ENCODE assay signal across 8 mouse cellular contexts in the genomic region with DNA sequence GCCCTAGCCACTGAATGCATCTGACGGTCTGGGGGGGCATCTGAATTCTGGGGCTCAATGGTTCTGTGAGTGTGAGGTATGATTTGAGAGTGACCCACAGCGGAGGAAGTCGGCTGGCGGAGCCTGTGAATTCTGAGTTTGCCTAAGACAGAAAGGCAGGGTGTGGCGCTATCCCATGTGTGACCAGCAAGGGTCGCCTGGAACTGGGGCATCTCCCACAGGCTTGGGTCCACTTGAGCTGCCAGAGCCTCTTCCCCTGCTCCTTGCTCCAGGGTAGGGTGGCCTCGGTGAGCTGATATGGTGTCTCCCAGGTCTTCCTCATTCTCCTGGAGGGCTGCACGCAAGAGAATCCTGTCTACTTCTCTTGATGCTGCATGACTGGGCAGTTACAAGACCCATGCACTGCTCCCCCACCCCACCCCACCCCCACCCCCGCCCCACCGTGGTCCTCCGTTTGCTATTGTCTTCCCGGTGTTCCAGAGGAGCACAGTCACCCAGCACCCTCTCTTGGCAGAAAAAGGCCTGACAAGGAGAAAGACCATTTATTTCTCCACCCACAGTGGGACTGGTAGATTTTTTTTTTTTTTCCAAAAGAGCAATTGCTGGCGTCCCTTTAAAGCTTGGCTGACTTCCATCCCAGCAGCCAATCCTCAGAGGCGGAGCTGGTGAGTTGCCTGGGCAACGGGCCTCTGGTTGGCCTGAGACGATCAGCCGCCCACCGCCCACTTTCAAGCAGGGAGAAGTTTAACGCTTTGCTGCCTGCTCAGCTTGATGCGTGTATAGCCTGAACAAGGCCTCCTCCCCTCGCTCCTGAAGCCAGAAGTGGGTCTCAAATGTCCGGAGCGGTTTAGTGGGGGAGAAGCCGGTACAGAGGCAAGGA. TPM values are rescaled to one million over a fixed set of nuclear protein-coding genes. Genes with fewer than 3 reads are reported as not detected.
DNase-seq lines count a peak whose midpoint lies in the region; ATAC-seq and TF ChIP-seq lines count a peak whose summit lies in the region.

No protein-coding gene starts in this region.

- H3K9me3 ChIP-seq in heart, embryonic 14.5 days (ENCODE audit: control insufficient read depth, low read length), result no peaks in the 10 kb centered on the region
- no peaks in the 10 kb centered on the region for H3K9me3 ChIP-seq in kidney, embryonic 16.5 days (ENCODE audit: low read length)
- no peaks in the 10 kb centered on the region for H3K9me3 ChIP-seq in limb, embryonic 15.5 days
- H3K9me3 ChIP-seq in stomach, postnatal 0 days (ENCODE audit: control insufficient read depth, low read length), result no peaks in the 10 kb centered on the region

- peak; percentile 51; the same call in 1 of the 2 replicates for TF ChIP-seq CTCF in embryonic fibroblast, embryonic 13.5 days (IDR thresholded peaks at IDR 0.05; ENCODE audit: borderline replicate concordance, insufficient read depth, low read length)
- TF ChIP-seq CTCF in stomach, postnatal 0 days (IDR thresholded peaks at IDR 0.05; ENCODE audit: low read depth), result peak; percentile 77

- 2% methylated on average over 24 of the region's 24 CpGs for WGBS in heart, embryonic 14.5 days
- WGBS in kidney, embryonic 16.5 days, result 1% methylated on average over 24 of the region's 24 CpGs
- WGBS in limb, embryonic 15.5 days, result 3% methylated on average over 24 of the region's 24 CpGs
- 4% methylated on average over 24 of the region's 24 CpGs for WGBS in stomach, postnatal 0 days

- peak; percentile 67 for ATAC-seq in heart, embryonic 14.5 days (ENCODE audit: insufficient number of reproducible peaks, insufficient read depth, low FRiP score, low read depth)
- peak; percentile 84 for ATAC-seq in kidney, embryonic 16.5 days (ENCODE audit: low FRiP score, low TSS enrichment)
- ATAC-seq in limb, embryonic 15.5 days (ENCODE audit: insufficient number of reproducible peaks, low FRiP score, low TSS enrichment, low read depth), result peak; percentile 72
- ATAC-seq in monocyte, adult 5-6 weeks (replicated peaks; ENCODE audit: insufficient number of reproducible peaks, low FRiP score, low TSS enrichment, poor library complexity, severe bottlenecking), result peak; percentile 20; the same call in 1 of the 2 replicates
- ATAC-seq in stomach, postnatal 0 days (ENCODE audit: low FRiP score, low TSS enrichment), result peak; percentile 69

- no peaks in the 10 kb centered on the region for H3K36me3 ChIP-seq in heart, embryonic 14.5 days (ENCODE audit: control insufficient read depth, insufficient read depth, low read length)
- H3K36me3 ChIP-seq in kidney, embryonic 16.5 days (ENCODE audit: insufficient read depth, low read length), result no peaks in the 10 kb centered on the region
- H3K36me3 ChIP-seq in limb, embryonic 15.5 days, result no peaks in the 10 kb centered on the region
- H3K36me3 ChIP-seq in stomach, postnatal 0 days (ENCODE audit: control insufficient read depth, insufficient read depth, low read length), result no peaks in the 10 kb centered on the region

- no peaks in the 10 kb centered on the region for H3K4me1 ChIP-seq in embryonic fibroblast, embryonic 13.5 days (ENCODE audit: control insufficient read depth, insufficient read depth, low read length)
- H3K4me1 ChIP-seq in heart, embryonic 14.5 days (ENCODE audit: control insufficient read depth in 2 of 2, insufficient read depth in 2 of 2, low read length in 2 of 2), result peaks cover 3 to 4% of the 10 kb centered on the region in 2 experiments; a peak in 2 of 4 replicates
- peaks cover 25% of the 10 kb centered on the region for H3K4me1 ChIP-seq in kidney, embryonic 16.5 days (ENCODE audit: insufficient read depth, low read length)
- peaks cover 25% of the 10 kb centered on the region for H3K4me1 ChIP-seq in limb, embryonic 15.5 days
- H3K4me1 ChIP-seq in stomach, postnatal 0 days (replicated peaks; ENCODE audit: control insufficient read depth, insufficient read depth), result no peaks in the 10 kb centered on the region

- H3K27me3 ChIP-seq in heart, embryonic 14.5 days (ENCODE audit: control insufficient read depth, insufficient read depth, low read length), result peaks cover 51% of the 10 kb centered on the region
- H3K27me3 ChIP-seq in kidney, embryonic 16.5 days (ENCODE audit: insufficient read depth, low read length), result peaks cover 17% of the 10 kb centered on the region
- peaks cover 37% of the 10 kb centered on the region for H3K27me3 ChIP-seq in limb, embryonic 15.5 days
- H3K27me3 ChIP-seq in stomach, postnatal 0 days (ENCODE audit: control insufficient read depth, insufficient read depth, low read length), result peaks cover 3% of the 10 kb centered on the region

- H3K9ac ChIP-seq in heart, embryonic 14.5 days (ENCODE audit: low read length), result peak overlapping the region; percentile 46; the same call in 1 of the 2 replicates
- H3K9ac ChIP-seq in kidney, embryonic 16.5 days (replicated peaks; ENCODE audit: low read length), result peak overlapping the region; percentile 61
- 0 out of 2 replicates have a peak overlapping the region, but pooled peaks have one; percentile 4 for H3K9ac ChIP-seq in limb, embryonic 15.5 days
- no peak overlapping the region; the same call in 1 of the 2 replicates for H3K9ac ChIP-seq in stomach, postnatal 0 days (ENCODE audit: low read length)

- no peak for TF ChIP-seq EP300 in stomach, postnatal 0 days (optimal IDR thresholded peaks at IDR 0.05)

- peak; percentile 41 for DNase-seq in 416B (ENCODE audit: low read depth)
- DNase-seq in adrenal gland, postnatal 4 days (ENCODE audit: low spot score in 2 of 2), result peak; percentile 55 to 61
- DNase-seq in stomach, postnatal 0 days (ENCODE audit: low spot score), result peak; percentile 76

- H3K4me2 ChIP-seq in heart, embryonic 14.5 days (ENCODE audit: low read length), result peak overlapping the region; percentile 70
- peak overlapping the region; percentile 70 for H3K4me2 ChIP-seq in kidney, embryonic 16.5 days (replicated peaks; ENCODE audit: low read depth, low read length)
- peak overlapping the region; percentile 64 for H3K4me2 ChIP-seq in limb, embryonic 15.5 days
- peak overlapping the region; percentile 50 for H3K4me2 ChIP-seq in stomach, postnatal 0 days (replicated peaks; ENCODE audit: low read depth)

- H3K27ac ChIP-seq in embryonic fibroblast, embryonic 13.5 days (ENCODE audit: insufficient read depth, low read length), result no peak overlapping the region
- no peak overlapping the region for H3K27ac ChIP-seq in heart, embryonic 14.5 days (replicated peaks in 1 of 2; ENCODE audit: control insufficient read depth in 1 of 2, insufficient read depth in 1 of 2, low read depth in 2 of 2, low read length in 2 of 2)
- peak overlapping the region; percentile 68 for H3K27ac ChIP-seq in kidney, embryonic 16.5 days (ENCODE audit: low read length)
- H3K27ac ChIP-seq in limb, embryonic 15.5 days, result peak overlapping the region; percentile 17; the same call in 1 of the 2 replicates
- no peak overlapping the region for H3K27ac ChIP-seq in stomach, postnatal 0 days (replicated peaks)

- H3K4me3 ChIP-seq in embryonic fibroblast, embryonic 13.5 days (ENCODE audit: insufficient read depth, low read length), result no peak overlapping the region
- peak overlapping the region; percentile 31 to 33 for H3K4me3 ChIP-seq in heart, embryonic 14.5 days (ENCODE audit: control insufficient read depth in 1 of 2, insufficient read depth in 1 of 2, low read depth in 1 of 2, low read length in 2 of 2)
- peak overlapping the region; percentile 37 for H3K4me3 ChIP-seq in kidney, embryonic 16.5 days (ENCODE audit: low read length)
- peak overlapping the region; percentile 32 for H3K4me3 ChIP-seq in limb, embryonic 15.5 days
- H3K4me3 ChIP-seq in stomach, postnatal 0 days (ENCODE audit: low read depth, low read length), result peak overlapping the region; percentile 12; the same call in 1 of the 2 replicates

- TF ChIP-seq POLR2A in embryonic fibroblast, embryonic 13.5 days (IDR thresholded peaks at IDR 0.05; ENCODE audit: low read depth, low read length), result no peak

RNA-seq across cellular contexts. Expression of gene Rasal1, which starts 31.3 kb away (rescaled TPM):
- total RNA-seq in adrenal gland, postnatal 4 days (2021), result 10 to 100 TPM; 10.7 to 15.8 TPM
- not detected in 2 replicates for polyA plus RNA-seq in embryonic fibroblast, embryonic 13.5 days (2011; ENCODE audit: insufficient read length, low read depth, missing spikeins)
- polyA plus RNA-seq in heart, embryonic 14.5 days (2014; fragmentation: Nextera tagmentation; extraction: Ambion mirVana), result 0.54 TPM in 1 of 2 replicates, not detected in the other
- polyA plus RNA-seq in kidney, embryonic 16.5 days (2015; fragmentation: Nextera tagmentation; extraction: Ambion mirVana), result 0.66 and 0.70 TPM in 2 replicates
- polyA plus RNA-seq in limb, embryonic 15.5 days (2015; fragmentation: Nextera tagmentation; extraction: Ambion mirVana), result 0.43 and 0.49 TPM in 2 replicates
- 0.48 to 0.49 TPM in 2 of 3 replicates, not detected in the other for total RNA-seq in monocyte, adult 5-6 weeks (2017)
- 0.08 and 0.44 TPM in 2 replicates for polyA plus RNA-seq in stomach, postnatal 0 days (2015; fragmentation: Nextera tagmentation; extraction: Ambion mirVana)

RNA-seq across cellular contexts. Expression of gene Dtx1, which starts 31.8 kb away (rescaled TPM):
- 10 to 100 TPM; 13.7 to 17.2 TPM for total RNA-seq in adrenal gland, postnatal 4 days (2021)
- not detected in 2 replicates for polyA plus RNA-seq in embryonic fibroblast, embryonic 13.5 days (2011; ENCODE audit: insufficient read length, low read depth, missing spikeins)
- polyA plus RNA-seq in heart, embryonic 14.5 days (2014; fragmentation: Nextera tagmentation; extraction: Ambion mirVana), result 0.27 and 0.54 TPM in 2 replicates
- 5.4 and 7.9 TPM in 2 replicates for polyA plus RNA-seq in kidney, embryonic 16.5 days (2015; fragmentation: Nextera tagmentation; extraction: Ambion mirVana)
- 2.7 and 4.0 TPM in 2 replicates for polyA plus RNA-seq in limb, embryonic 15.5 days (2015; fragmentation: Nextera tagmentation; extraction: Ambion mirVana)
- 5.4 to 12.1 TPM (median 8.1 TPM) in 3 replicates for total RNA-seq in monocyte, adult 5-6 weeks (2017)
- polyA plus RNA-seq in stomach, postnatal 0 days (2015; fragmentation: Nextera tagmentation; extraction: Ambion mirVana), result 2.0 and 3.1 TPM in 2 replicates

RNA-seq across cellular contexts. Expression of gene Cfap73, which starts 45.9 kb away (rescaled TPM):
- under 1 TPM; 0.56 to 0.78 TPM for total RNA-seq in adrenal gland, postnatal 4 days (2021)
- polyA plus RNA-seq in embryonic fibroblast, embryonic 13.5 days (2011; ENCODE audit: insufficient read length, low read depth, missing spikeins), result not detected in 2 replicates
- not detected in 2 replicates for polyA plus RNA-seq in heart, embryonic 14.5 days (2014; fragmentation: Nextera tagmentation; extraction: Ambion mirVana)
- not detected in 2 replicates for polyA plus RNA-seq in kidney, embryonic 16.5 days (2015; fragmentation: Nextera tagmentation; extraction: Ambion mirVana)
- polyA plus RNA-seq in limb, embryonic 15.5 days (2015; fragmentation: Nextera tagmentation; extraction: Ambion mirVana), result not detected in 2 replicates
- total RNA-seq in monocyte, adult 5-6 weeks (2017), result not detected in 3 replicates
- 0.10 TPM in 1 of 2 replicates, not detected in the other for polyA plus RNA-seq in stomach, postnatal 0 days (2015; fragmentation: Nextera tagmentation; extraction: Ambion mirVana)

Comparison
In these comparisons a context has a peak if more than half of its experiments do, and no peak if none do; other contexts are left out.
1. H3K27ac ChIP-seq: peak in kidney, embryonic 16.5 days (single experiment) and limb, embryonic 15.5 days (single experiment); none in embryonic fibroblast, embryonic 13.5 days (single experiment), heart, embryonic 14.5 days (0 of 2) and stomach, postnatal 0 days (single experiment).
2. ATAC-seq: peak in every context shown above with its lines; median percentile 84 in kidney, embryonic 16.5 days; 72 in limb, embryonic 15.5 days; 69 in stomach, postnatal 0 days; 67 in heart, embryonic 14.5 days; 20 in monocyte, adult 5-6 weeks.
3. Peak in every context shown above with its lines, with median percentiles within 50 percentile points of each other: DNase-seq and H3K4me2 ChIP-seq.